17 mouse cellular contexts compared by ENCODE assay signal in the genomic region with DNA sequence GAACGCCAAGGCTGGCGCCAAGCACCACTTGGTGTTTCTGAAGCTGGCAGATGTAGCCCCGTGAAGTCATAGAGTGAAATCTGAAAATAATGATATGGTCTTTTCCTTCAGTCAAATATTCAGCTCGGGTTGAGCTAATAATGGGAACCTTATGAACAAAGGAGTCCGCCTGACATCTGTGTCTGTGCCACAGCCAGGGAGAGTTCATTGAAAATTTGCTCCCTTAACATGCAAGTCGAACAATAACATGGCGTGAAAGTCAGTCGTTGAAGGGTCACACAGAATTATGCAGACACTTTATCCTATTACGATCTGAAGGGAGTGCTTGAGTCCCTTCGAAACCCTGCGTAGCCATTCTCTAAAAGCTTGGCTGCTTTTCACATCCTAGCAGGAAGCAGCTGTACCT.
DNase-seq lines count a peak whose midpoint lies in the region; ATAC-seq and TF ChIP-seq lines count a peak whose summit lies in the region.
"Had no signal": no experiment of that assay in that cellular context is flagged by ENCODE, and none has a peak within 500 bp of the region (broad histone marks: within the 10 kb centered on the region; RNA-seq: fewer than 3 reads in every experiment).

No protein-coding gene starts in this region.

- no peaks in the 10 kb centered on the region for H3K9me3 ChIP-seq in forebrain, embryonic 14.5 days (replicated peaks; ENCODE audit: control insufficient read depth, low read length)
- H3K9me3 ChIP-seq in forebrain, embryonic 15.5 days: no peaks in the 10 kb centered on the region
- no peaks in the 10 kb centered on the region for H3K9me3 ChIP-seq in embryonic facial prominence, embryonic 10.5 days
- no peaks in the 10 kb centered on the region for H3K9me3 ChIP-seq in midbrain, embryonic 14.5 days (ENCODE audit: control insufficient read depth, low read length)
- no peaks in the 10 kb centered on the region for H3K9me3 ChIP-seq in lung, postnatal 0 days (ENCODE audit: low read length)
- H3K9me3 ChIP-seq in heart, embryonic 11.5 days (replicated peaks; ENCODE audit: control insufficient read depth, low read length): no peaks in the 10 kb centered on the region
- H3K9me3 ChIP-seq: liver, embryonic 15.5 days had no signal

- DNase-seq in forebrain, embryonic 14.5 days (ENCODE audit: low spot score): peak; percentile 16
- peak; percentile 19 for DNase-seq in embryonic facial prominence, embryonic 10.5 days (ENCODE audit: low spot score)
- DNase-seq in forelimb bud, embryonic 11.5 days (ENCODE audit: low read depth, low spot score): peak; percentile 31
- peak; percentile 46 for DNase-seq in midbrain, embryonic 14.5 days
- no peak for DNase-seq in lung, postnatal 0 days (ENCODE audit: low spot score)
- DNase-seq: adrenal gland, postnatal 25 days; cerebellum, adult 9-10 months; gastrocnemius, postnatal 14 days; heart, adult 2 months; kidney, adult 18-20 months; kidney, postnatal 14 days; lung, postnatal 10 days; right cerebral cortex, postnatal 4 days; thymus, postnatal 4 days had no signal

- no peak for TF ChIP-seq CTCF in lung, postnatal 0 days (IDR thresholded peaks at IDR 0.05)

- H3K36me3 ChIP-seq in forebrain, embryonic 14.5 days (ENCODE audit: control insufficient read depth, insufficient read depth, low read length): no peaks in the 10 kb centered on the region
- no peaks in the 10 kb centered on the region for H3K36me3 ChIP-seq in forebrain, embryonic 15.5 days
- no peaks in the 10 kb centered on the region for H3K36me3 ChIP-seq in embryonic facial prominence, embryonic 10.5 days (replicated peaks)
- no peaks in the 10 kb centered on the region for H3K36me3 ChIP-seq in midbrain, embryonic 14.5 days (ENCODE audit: control insufficient read depth, insufficient read depth, low read length)
- no peaks in the 10 kb centered on the region for H3K36me3 ChIP-seq in lung, postnatal 0 days (ENCODE audit: insufficient read depth, low read length)
- H3K36me3 ChIP-seq in heart, embryonic 11.5 days (ENCODE audit: control insufficient read depth, insufficient read depth, low read length): no peaks in the 10 kb centered on the region
- H3K36me3 ChIP-seq: liver, embryonic 15.5 days had no signal

- ATAC-seq in forebrain, embryonic 14.5 days: no peak
- no peak; the same call in 1 of the 2 replicates for ATAC-seq in forebrain, embryonic 15.5 days (replicated peaks)
- peak; percentile 72; the same call in 1 of the 2 replicates for ATAC-seq in midbrain, embryonic 14.5 days (ENCODE audit: low FRiP score, low TSS enrichment)
- ATAC-seq in lung, postnatal 0 days: no peak
- ATAC-seq in heart, embryonic 11.5 days (replicated peaks; ENCODE audit: insufficient number of reproducible peaks, low FRiP score, low TSS enrichment): no peak

- no peak overlapping the region for H3K27ac ChIP-seq in forebrain, embryonic 14.5 days (ENCODE audit: low read depth, low read length)
- no peak overlapping the region for H3K27ac ChIP-seq in forebrain, embryonic 15.5 days (replicated peaks)
- H3K27ac ChIP-seq in embryonic facial prominence, embryonic 10.5 days (replicated peaks): no peak overlapping the region
- no peak overlapping the region; the same call in 1 of the 2 replicates for H3K27ac ChIP-seq in midbrain, embryonic 14.5 days (replicated peaks; ENCODE audit: low read depth, low read length)
- no peak overlapping the region for H3K27ac ChIP-seq in lung, postnatal 0 days (ENCODE audit: low read length)
- no peak overlapping the region for H3K27ac ChIP-seq in heart, embryonic 11.5 days (ENCODE audit: low read depth, low read length)
- H3K27ac ChIP-seq: heart, adult 2 months; liver, embryonic 15.5 days had no signal

- H3K9ac ChIP-seq in forebrain, embryonic 14.5 days (ENCODE audit: low read length): no peak overlapping the region
- H3K9ac ChIP-seq in forebrain, embryonic 15.5 days (replicated peaks): no peak overlapping the region
- no peak overlapping the region for H3K9ac ChIP-seq in midbrain, embryonic 14.5 days (replicated peaks; ENCODE audit: low read length)
- H3K9ac ChIP-seq in lung, postnatal 0 days (replicated peaks; ENCODE audit: low read depth): no peak overlapping the region
- no peak overlapping the region for H3K9ac ChIP-seq in heart, embryonic 11.5 days (ENCODE audit: low read depth, low read length)
- H3K9ac ChIP-seq: liver, embryonic 15.5 days had no signal

- no peak overlapping the region for H3K4me3 ChIP-seq in forebrain, embryonic 14.5 days (ENCODE audit: low read depth, low read length)
- no peak overlapping the region for H3K4me3 ChIP-seq in forebrain, embryonic 15.5 days
- no peak overlapping the region for H3K4me3 ChIP-seq in embryonic facial prominence, embryonic 10.5 days
- no peak overlapping the region for H3K4me3 ChIP-seq in midbrain, embryonic 14.5 days (replicated peaks; ENCODE audit: low read depth, low read length)
- H3K4me3 ChIP-seq in lung, postnatal 0 days (ENCODE audit: low read depth, low read length): no peak overlapping the region
- no peak overlapping the region for H3K4me3 ChIP-seq in heart, embryonic 11.5 days (ENCODE audit: low read depth, low read length)
- H3K4me3 ChIP-seq: heart, adult 2 months; liver, embryonic 15.5 days had no signal

- 73% methylated on average over 11 of the region's 11 CpGs for WGBS in forebrain, embryonic 14.5 days
- 62% methylated on average over 11 of the region's 11 CpGs for WGBS in forebrain, embryonic 15.5 days
- WGBS in embryonic facial prominence, embryonic 10.5 days: 75% methylated on average over 11 of the region's 11 CpGs
- WGBS in midbrain, embryonic 14.5 days: 21% methylated on average over 11 of the region's 11 CpGs
- WGBS in lung, postnatal 0 days: 87% methylated on average over 11 of the region's 11 CpGs
- 84% methylated on average over 11 of the region's 11 CpGs for WGBS in heart, embryonic 11.5 days (ENCODE audit: insufficient replicate concordance)

- no peak for TF ChIP-seq EP300 in lung, postnatal 0 days (IDR thresholded peaks at IDR 0.05)

- H3K27me3 ChIP-seq in forebrain, embryonic 14.5 days (replicated peaks; ENCODE audit: control insufficient read depth, insufficient read depth, low read length): no peaks in the 10 kb centered on the region
- H3K27me3 ChIP-seq in forebrain, embryonic 15.5 days: no peaks in the 10 kb centered on the region
- no peaks in the 10 kb centered on the region for H3K27me3 ChIP-seq in embryonic facial prominence, embryonic 10.5 days (replicated peaks; ENCODE audit: low read depth, poor library complexity, severe bottlenecking)
- H3K27me3 ChIP-seq in midbrain, embryonic 14.5 days (ENCODE audit: control insufficient read depth, insufficient read depth, low read length): no peaks in the 10 kb centered on the region
- H3K27me3 ChIP-seq in lung, postnatal 0 days (replicated peaks; ENCODE audit: insufficient read depth, low read length): no peaks in the 10 kb centered on the region
- H3K27me3 ChIP-seq in heart, embryonic 11.5 days (ENCODE audit: control insufficient read depth, insufficient read depth, low read length): no peaks in the 10 kb centered on the region
- H3K27me3 ChIP-seq: liver, embryonic 15.5 days had no signal

- H3K4me2 ChIP-seq in forebrain, embryonic 14.5 days (ENCODE audit: low read length): no peak overlapping the region
- no peak overlapping the region for H3K4me2 ChIP-seq in forebrain, embryonic 15.5 days (replicated peaks)
- H3K4me2 ChIP-seq in midbrain, embryonic 14.5 days (ENCODE audit: low read length): no peak overlapping the region
- no peak overlapping the region for H3K4me2 ChIP-seq in lung, postnatal 0 days (replicated peaks; ENCODE audit: low read depth, low read length)
- H3K4me2 ChIP-seq in heart, embryonic 11.5 days: no peak overlapping the region
- H3K4me2 ChIP-seq: liver, embryonic 15.5 days had no signal

- no peaks in the 10 kb centered on the region for H3K4me1 ChIP-seq in forebrain, embryonic 14.5 days (ENCODE audit: control insufficient read depth, insufficient read depth, low read length)
- no peaks in the 10 kb centered on the region for H3K4me1 ChIP-seq in forebrain, embryonic 15.5 days
- peaks cover 4% of the 10 kb centered on the region; the same call in 1 of the 2 replicates for H3K4me1 ChIP-seq in embryonic facial prominence, embryonic 10.5 days
- H3K4me1 ChIP-seq in midbrain, embryonic 14.5 days (ENCODE audit: control insufficient read depth, insufficient read depth, low read length): no peaks in the 10 kb centered on the region
- H3K4me1 ChIP-seq in lung, postnatal 0 days (ENCODE audit: insufficient read depth, low read depth, low read length): peaks cover 3% of the 10 kb centered on the region; the same call in 1 of the 2 replicates
- H3K4me1 ChIP-seq in heart, embryonic 11.5 days (ENCODE audit: control insufficient read depth, insufficient read depth, low read length): no peaks in the 10 kb centered on the region
- H3K4me1 ChIP-seq: liver, embryonic 15.5 days had no signal
